Mouse (Mus musculus) midbrain, embryonic 16.5 days (tissue): ENCODE data around the gene Otogl. TPM values are rescaled to one million over a fixed set of nuclear protein-coding genes. Genes with fewer than 3 reads are reported as not detected.

Experiments used
- ATAC-seq: fragments of 200-750 bp; cut with Nextera tagmentation; 2 replicates; pipeline ENCODE4 v1.8.0; 2017; ENCODE audit warnings: moderate TSS enrichment
- H3K27ac ChIP-seq: fragments of 300-500 bp; sonication (generic); 2 replicates; pipeline ENCODE4 v1.5.1; 2014; ENCODE audit warnings: mild to moderate bottlenecking, low read length, mixed read lengths
- H3K27me3 ChIP-seq: fragments of 300-500 bp; sonication (generic); 2 replicates; pipeline ENCODE4 v1.6.1; 2014; ENCODE audit warnings: low read depth, low read length, mixed read lengths; ENCODE audit not compliant: control insufficient read depth, insufficient read depth
- H3K36me3 ChIP-seq: fragments of 300-500 bp; sonication (generic); 2 replicates; pipeline ENCODE4 v1.6.1; 2014; ENCODE audit warnings: mild to moderate bottlenecking, low read length, moderate library complexity, mixed read lengths; ENCODE audit not compliant: control insufficient read depth, insufficient read depth
- H3K4me1 ChIP-seq: fragments of 300-500 bp; sonication (generic); 2 replicates; pipeline ENCODE4 v1.6.1; 2014; ENCODE audit warnings: mild to moderate bottlenecking, low read length, mixed read lengths; ENCODE audit not compliant: control insufficient read depth, insufficient read depth
- H3K4me2 ChIP-seq: fragments of 300-500 bp; sonication (generic); 2 replicates; pipeline ENCODE4 v1.6.1; 2014; ENCODE audit warnings: mild to moderate bottlenecking, low read length, mixed read lengths
- H3K4me3 ChIP-seq: fragments of 300-500 bp; sonication (generic); 2 replicates; pipeline ENCODE4 v1.5.1; 2014; ENCODE audit warnings: low read depth, mild to moderate bottlenecking, low read length, moderate library complexity, mixed read lengths
- H3K9ac ChIP-seq: fragments of 300-500 bp; sonication (generic); 2 replicates; pipeline ENCODE4 v1.6.1; 2014; ENCODE audit warnings: low read depth, low read length, mixed read lengths
- H3K9me3 ChIP-seq: fragments of 300-500 bp; sonication (generic); replicated peaks from 2 replicates; pipeline ENCODE4 v1.6.1; 2014; ENCODE audit warnings: mild to moderate bottlenecking, low read length, mixed read lengths; ENCODE audit not compliant: control insufficient read depth, poor library complexity, severe bottlenecking
- WGBS: fragments of 180-500 bp; shearing (Covaris S2); extraction: QIAGEN DNeasy Blood & Tissue Kit; methylation state at CpG from one replicate; pipeline ENCODE4 v1.1.7; 2014; 5-methylcytosine and 5-hydroxymethylcytosine counted together
- polyA plus RNA-seq: library from polyadenylated mRNA; unstranded; fragments of >200 nt; fragmentation: Nextera tagmentation; extraction: Ambion mirVana; gene quantifications from 2 replicates; pipeline ENCODE4 v1.2.1, GENCODE M21; 2015

The Otogl gene
- polyA plus RNA-seq, 1 experiment from 2014 or later = 0.04 TPM

GRCm38 (mm10) chr10:107799671-107800353, 112.1 kb downstream of the Otogl start:
- no peaks in the 10 kb centered on the region for H3K27me3 ChIP-seq
- WGBS = 11% methylated on average over 7 of the region's 7 CpGs

GRCm38 (mm10) chr10:107794812-107795756, 116.8 kb downstream of the Otogl start:
- H3K27ac ChIP-seq = no peak overlapping the region
- H3K4me1 ChIP-seq = no peaks in the 10 kb centered on the region
- H3K4me3 ChIP-seq = no peak overlapping the region
- no peak overlapping the region for H3K9ac ChIP-seq
- no peaks in the 10 kb centered on the region for H3K9me3 ChIP-seq
- no peak for ATAC-seq
- no peaks in the 10 kb centered on the region for H3K27me3 ChIP-seq
- H3K4me2 ChIP-seq = no peak overlapping the region
- WGBS = 90% methylated on average over 10 of the region's 10 CpGs
- H3K36me3 ChIP-seq = no peaks in the 10 kb centered on the region

More at GRCm38 (mm10) chr10:107799671-107800353, 112.1 kb downstream of the Otogl start:
- Histone ChIP-seq H3K9ac (no peak overlapping the region), H3K4me1 (no peaks in the 10 kb centered on the region), H3K4me3 (no peak overlapping the region), H3K36me3 (no peaks in the 10 kb centered on the region), H3K9me3 (no peaks in the 10 kb centered on the region), H3K4me2 (no peak overlapping the region), H3K27ac (no peak overlapping the region)
- ATAC-seq = peak; percentile 78

- Histone ChIP-seq H3K4me1 (no peaks in the 10 kb centered on the region), H3K27me3 (no peaks in the 10 kb centered on the region), H3K4me2 (no peak overlapping the region), H3K27ac (no peak overlapping the region), H3K9me3 (no peaks in the 10 kb centered on the region), H3K9ac (no peak overlapping the region), H3K4me3 (no peak overlapping the region), H3K36me3 (no peaks in the 10 kb centered on the region)
- ATAC-seq = no peak
- WGBS = 84% methylated on average over 3 of the region's 3 CpGs
These were observed 119.4 kb downstream of the Otogl start for GRCm38 (mm10) chr10:107792491-107792890.

GRCm38 (mm10) chr10:107779548-107779947, 132.4 kb downstream of the Otogl start:
- no peak overlapping the region for H3K4me2 ChIP-seq
- H3K36me3 ChIP-seq = no peaks in the 10 kb centered on the region
- no peak for ATAC-seq
- no peak overlapping the region for H3K4me3 ChIP-seq
- 75% methylated on average over 2 of the region's 2 CpGs for WGBS
- no peaks in the 10 kb centered on the region for H3K27me3 ChIP-seq
- no peaks in the 10 kb centered on the region for H3K9me3 ChIP-seq
- no peak overlapping the region for H3K9ac ChIP-seq
- H3K4me1 ChIP-seq = no peaks in the 10 kb centered on the region
- no peak overlapping the region for H3K27ac ChIP-seq

- no peaks in the 10 kb centered on the region for H3K27me3 ChIP-seq
- H3K4me3 ChIP-seq = no peak overlapping the region
- no peak overlapping the region for H3K9ac ChIP-seq
- no peaks in the 10 kb centered on the region for H3K36me3 ChIP-seq
- H3K9me3 ChIP-seq = no peaks in the 10 kb centered on the region
- no peaks in the 10 kb centered on the region for H3K4me1 ChIP-seq
- ATAC-seq = no peak
- no peak overlapping the region for H3K4me2 ChIP-seq
- 57% methylated on average over 1 of the region's 1 CpGs for WGBS
- no peak overlapping the region for H3K27ac ChIP-seq
These were observed 152.3 kb downstream of the Otogl start for GRCm38 (mm10) chr10:107759624-107760023.

GRCm38 (mm10) chr10:107753471-107753870, 158.5 kb downstream of the Otogl start:
- Histone ChIP-seq H3K36me3 (no peaks in the 10 kb centered on the region), H3K27ac (no peak overlapping the region), H3K4me3 (no peak overlapping the region), H3K4me2 (no peak overlapping the region), H3K27me3 (no peaks in the 10 kb centered on the region), H3K9me3 (no peaks in the 10 kb centered on the region), H3K4me1 (peaks cover 10% of the 10 kb centered on the region), H3K9ac (no peak overlapping the region)
- WGBS = 95% methylated on average over 3 of the region's 3 CpGs
- ATAC-seq = no peak

- Histone ChIP-seq H3K27me3 (no peaks in the 10 kb centered on the region), H3K27ac (no peak overlapping the region), H3K4me2 (peak overlapping the region; percentile 44), H3K4me3 (peak overlapping the region; percentile 22), H3K4me1 (peaks cover 10% of the 10 kb centered on the region), H3K36me3 (no peaks in the 10 kb centered on the region), H3K9ac (no peak overlapping the region), H3K9me3 (no peaks in the 10 kb centered on the region)
- ATAC-seq = peak; percentile 87
- WGBS = 25% methylated on average over 15 of the region's 15 CpGs
These were observed 159.4 kb downstream of the Otogl start for GRCm38 (mm10) chr10:107752351-107753143.

- Histone ChIP-seq H3K4me1 (peaks cover 10% of the 10 kb centered on the region), H3K27ac (no peak overlapping the region), H3K9ac (no peak overlapping the region), H3K36me3 (no peaks in the 10 kb centered on the region), H3K4me2 (peak overlapping the region; percentile 44), H3K9me3 (no peaks in the 10 kb centered on the region), H3K4me3 (peak overlapping the region; percentile 22), H3K27me3 (no peaks in the 10 kb centered on the region)
- no peak for ATAC-seq
- 22% methylated on average over 6 of the region's 6 CpGs for WGBS
These were observed 160.0 kb downstream of the Otogl start for GRCm38 (mm10) chr10:107751944-107752343.
